Mouse (Mus musculus) heart, postnatal 10 days (tissue): Measurements from ENCODE around the gene Ccdc125. TPM values are rescaled to one million over a fixed set of nuclear protein-coding genes. Genes with fewer than 3 reads are reported as not detected.

Source experiments
- DNase-seq, 2 experiments: peaks; one replicate each; pipeline ENCODE4 v3.0.0; 2021
- intact Hi-C: fragments of 180-260 bp; cut with DNase I; formaldehyde crosslinking; loops from one replicate; pipeline ENCODE4 v1.15.1; 2025
- total RNA-seq, 2 experiments: library from RNA; stranded (reverse); gene quantifications; 2 replicates each; pipeline ENCODE4 v1.2.3; 2021

Ccdc125 gene
- total RNA-seq, result 1 to 10 TPM; 1.5 to 2.0 TPM

DNA sequence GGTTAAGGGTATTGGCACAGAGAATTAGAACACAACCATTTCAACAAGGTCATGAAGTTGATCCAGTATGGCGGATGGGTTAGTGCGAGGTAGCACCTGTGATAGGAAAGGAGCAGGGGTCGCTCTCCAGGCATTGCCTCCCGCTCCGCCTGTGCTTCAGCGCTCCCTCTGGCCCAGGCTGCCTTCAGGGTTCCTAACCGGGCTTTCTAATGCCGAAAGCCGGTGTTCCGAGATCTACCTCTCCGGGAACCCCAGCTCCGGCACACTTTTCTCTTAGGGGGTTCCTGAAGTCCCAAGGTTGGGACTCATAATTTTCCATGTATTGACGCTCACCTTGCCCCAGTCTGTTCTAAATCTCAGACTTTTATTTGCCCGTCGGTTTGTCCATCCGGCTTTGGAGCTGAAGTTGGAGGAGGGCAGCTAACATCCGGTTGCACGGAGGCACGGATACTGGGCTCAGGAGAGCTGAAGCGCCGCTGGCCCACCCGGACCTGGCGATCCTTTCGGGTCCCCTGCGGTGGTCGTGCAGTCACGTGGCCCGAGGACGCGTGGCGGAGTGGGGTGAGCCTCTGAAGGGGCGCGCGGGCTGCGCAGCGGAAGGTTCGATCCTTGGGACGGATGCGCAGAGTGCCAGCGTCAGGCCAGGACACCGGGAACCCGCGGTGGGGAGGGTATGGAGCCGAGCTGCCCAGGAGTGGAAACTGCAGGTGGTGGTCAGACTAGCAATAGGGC, at the start of gene Ccdc125:
Gene Ccdc125, plus strand, starts transcription at position 427 of the 732 bp plus-strand sequence.
- peak; percentile 38 to 43 for DNase-seq
- intact Hi-C loops, result no loop called here

DNA sequence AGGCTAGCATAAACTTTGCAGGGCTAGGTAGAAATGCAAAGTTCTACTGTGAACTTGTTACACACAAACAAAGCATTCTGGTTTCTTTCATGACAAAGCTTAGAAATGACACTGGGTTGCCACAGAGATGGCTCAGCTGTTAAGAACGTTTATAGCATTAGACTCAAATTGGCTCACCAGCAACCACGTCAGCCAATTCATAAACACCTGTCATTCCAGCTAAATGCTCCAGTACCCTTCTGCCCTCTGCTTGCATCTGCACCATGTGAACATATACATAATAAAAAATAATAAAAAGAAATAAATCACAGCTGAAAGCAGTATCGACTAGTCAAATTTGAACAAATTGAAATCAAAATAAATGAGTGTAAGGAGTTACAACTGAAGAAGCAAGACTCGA, 47.3 kb upstream of the Ccdc125 start:
- no peak for DNase-seq
- intact Hi-C loops, result no loop called here

DNA sequence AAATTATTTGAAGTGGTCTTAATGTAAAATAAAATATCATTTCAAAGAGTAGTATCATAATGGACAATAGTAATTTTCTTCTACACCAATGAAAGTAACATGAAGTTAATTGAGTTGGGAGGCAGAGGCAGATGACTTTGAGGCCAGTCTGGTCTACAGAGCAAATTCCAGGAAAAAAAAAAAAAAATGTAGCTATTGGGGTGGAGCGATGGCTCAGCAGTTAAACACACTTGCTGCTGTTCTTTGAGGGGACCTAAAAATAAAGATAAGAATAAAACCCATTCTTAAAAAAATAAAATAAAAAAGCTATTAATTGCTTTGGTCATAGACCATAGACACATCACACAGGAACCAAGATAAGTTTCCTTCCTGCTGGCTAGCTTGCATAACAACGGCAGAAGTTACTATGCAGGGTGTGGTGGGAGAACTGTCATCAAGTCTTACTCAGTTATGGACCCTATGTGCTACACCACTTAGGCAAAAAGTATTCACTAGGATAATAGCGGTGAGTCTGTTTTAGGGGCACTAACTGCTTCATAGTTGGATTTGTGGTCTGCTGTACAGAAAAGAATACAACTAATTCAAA, 35.3 kb upstream of the Ccdc125 start:
- DNase-seq, result no peak
- intact Hi-C loops, result loop anchor here (5.0 kb wide), 1 partner anchor 152 kb away; no protein-coding TSS in a partner anchor

DNA sequence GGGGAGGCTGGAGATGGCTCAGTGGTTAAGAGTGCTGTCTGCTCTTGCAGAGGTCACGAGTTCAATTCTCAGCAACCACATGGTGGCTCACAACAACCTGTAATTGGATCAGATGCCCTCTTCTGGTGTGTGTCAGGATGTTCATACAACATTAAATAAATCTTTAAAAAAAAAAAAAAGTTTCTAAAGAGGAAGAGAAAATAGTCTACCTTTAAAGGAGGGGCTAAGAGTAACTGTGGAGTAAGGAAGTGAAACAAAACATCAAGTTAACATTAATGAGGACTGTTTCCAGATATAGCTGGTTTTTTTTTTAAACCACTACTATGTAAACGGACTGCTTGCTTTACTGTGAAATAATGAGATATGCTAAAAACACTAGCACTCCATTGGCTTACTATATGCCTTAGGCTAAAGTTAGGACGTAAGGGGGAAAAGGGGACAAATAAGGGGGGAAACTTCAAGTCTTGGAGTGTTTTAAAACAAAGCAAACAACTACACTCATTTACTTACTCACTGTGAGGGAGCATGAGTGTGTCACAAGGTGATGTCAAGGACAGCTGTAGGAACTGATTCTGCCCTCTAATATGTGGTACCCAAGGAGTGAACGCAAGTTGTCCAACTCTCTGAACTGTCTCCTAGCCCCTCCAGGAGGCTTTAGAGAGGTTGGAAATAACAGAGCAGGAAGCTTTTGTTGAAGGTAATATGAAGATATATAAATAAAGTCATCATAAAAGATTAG, 26.9 kb upstream of the Ccdc125 start:
- DNase-seq, result no peak
- intact Hi-C loops, result no loop called here

DNA sequence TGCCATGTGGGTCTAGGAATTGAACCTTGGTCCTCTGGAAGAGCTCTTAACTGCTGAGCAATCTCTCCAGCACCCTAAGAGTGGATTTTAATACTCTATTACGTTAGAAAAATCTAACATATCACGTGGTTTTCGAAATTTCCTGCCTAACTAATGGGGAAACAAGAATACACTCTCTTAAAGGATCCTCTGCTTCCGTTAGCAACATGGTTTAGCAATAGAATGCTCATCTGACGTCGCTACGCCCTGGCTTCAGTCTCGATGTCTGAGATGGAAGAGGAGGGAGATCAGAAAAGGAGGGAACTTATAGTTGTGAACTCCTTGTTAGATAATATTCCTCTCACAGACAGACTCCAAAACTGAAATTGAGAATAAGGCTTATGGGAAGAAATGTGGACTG, 21.3 kb upstream of the Ccdc125 start:
- intact Hi-C loops, result no loop called here
- DNase-seq, result no peak

DNA sequence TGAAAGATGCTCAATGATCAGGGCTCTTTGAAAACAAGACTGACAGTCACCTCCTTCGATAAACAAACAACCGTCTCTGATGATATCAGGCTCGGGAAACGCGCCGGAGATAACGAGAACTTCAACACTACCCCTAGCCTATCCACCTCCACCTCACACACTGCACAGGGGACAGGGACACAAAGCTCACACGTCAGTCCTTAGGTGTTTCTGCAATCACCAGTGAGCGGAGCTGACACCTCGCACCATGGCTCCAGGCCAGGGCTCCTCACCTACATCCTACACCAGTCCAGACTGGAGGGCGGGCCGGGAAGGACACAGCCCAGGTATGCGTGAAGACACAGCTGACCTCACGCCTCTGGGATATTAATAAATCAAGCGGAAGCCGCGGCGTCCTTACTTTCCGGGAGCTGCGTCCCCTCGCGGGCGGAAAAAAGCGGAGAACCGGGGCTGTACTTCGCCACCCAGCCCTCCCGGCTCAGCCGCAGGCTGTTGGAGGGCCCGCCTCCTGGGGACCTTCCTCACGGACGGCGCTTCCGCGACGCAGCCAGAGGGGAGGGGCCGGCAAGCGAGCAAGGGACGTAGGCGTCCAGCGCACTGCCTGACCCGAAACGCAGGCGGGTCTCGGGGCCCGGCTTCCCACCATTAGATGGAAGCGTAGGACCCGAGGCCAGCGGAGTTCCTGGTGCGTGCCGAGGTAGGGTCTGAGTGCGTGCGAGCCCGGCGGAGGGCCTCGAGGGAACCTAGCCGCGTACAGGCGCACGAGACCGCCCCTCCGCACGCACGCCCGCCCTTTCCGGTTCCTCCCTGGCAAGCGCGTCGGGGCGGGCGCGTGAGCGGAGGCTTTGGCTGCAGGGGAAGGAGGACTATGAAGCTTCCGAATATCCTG, 18.7 kb upstream of the Ccdc125 start, which contains the start of the genes Ak6 and Rad17:
Gene Ak6, plus strand, starts transcription at position 430 of the 889 bp plus-strand sequence.
Gene Rad17, minus strand, starts transcription at position 502 of the 889 bp plus-strand sequence.
- DNase-seq, result peak; percentile 96 to 97
- intact Hi-C loops, result loop anchor here (2.0 to 10.0 kb wide), 3 partner anchors 82 to 536 kb away; partner anchors contain the start of genes Cdk7 and Gtf2h2

DNA sequence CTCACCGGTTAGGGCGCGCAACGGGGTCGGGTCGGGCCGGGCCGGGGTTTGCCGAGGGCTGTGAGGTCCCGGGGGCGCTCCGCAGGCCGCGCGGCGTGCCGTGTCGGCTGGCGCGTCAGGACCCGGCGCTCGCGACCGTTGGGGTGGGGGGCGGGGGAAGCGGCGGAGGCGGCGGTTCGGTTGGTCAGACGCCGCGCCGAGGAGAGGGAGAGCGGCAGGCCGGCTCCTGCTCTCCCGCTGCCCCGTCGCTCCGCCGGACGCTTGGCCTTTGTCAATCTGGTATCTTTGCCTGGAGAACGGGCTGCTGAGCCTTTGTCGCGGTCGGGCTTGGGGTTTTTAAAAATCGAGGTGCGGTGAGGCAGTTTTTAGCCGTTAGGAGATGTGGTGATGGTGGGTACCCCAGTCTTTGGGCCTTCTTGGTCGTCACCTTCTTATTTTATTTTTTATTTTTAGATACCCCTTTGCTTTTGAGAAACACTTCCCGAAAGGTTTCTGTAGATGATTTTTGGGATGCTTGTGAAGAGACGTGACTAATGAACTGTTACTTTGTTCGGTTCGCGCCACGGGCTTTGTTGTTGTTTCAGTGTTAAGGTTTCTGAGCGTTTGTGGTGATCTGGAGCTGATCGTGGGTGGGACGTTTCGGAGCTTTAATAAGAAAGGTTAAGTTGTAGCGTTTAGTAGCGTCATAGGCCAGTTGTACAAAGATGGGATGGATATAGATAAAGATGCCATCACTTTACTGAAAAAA, 17.9 kb upstream of the Ccdc125 start, which contains the start of gene Taf9:
Gene Taf9, plus strand, starts transcription at position 141 of the 748 bp plus-strand sequence.
- intact Hi-C loops, result loop anchor here (2.0 to 10.0 kb wide), 3 partner anchors 81 to 537 kb away; partner anchors contain the start of genes Cdk7 and Gtf2h2
- DNase-seq, result no peak

DNA sequence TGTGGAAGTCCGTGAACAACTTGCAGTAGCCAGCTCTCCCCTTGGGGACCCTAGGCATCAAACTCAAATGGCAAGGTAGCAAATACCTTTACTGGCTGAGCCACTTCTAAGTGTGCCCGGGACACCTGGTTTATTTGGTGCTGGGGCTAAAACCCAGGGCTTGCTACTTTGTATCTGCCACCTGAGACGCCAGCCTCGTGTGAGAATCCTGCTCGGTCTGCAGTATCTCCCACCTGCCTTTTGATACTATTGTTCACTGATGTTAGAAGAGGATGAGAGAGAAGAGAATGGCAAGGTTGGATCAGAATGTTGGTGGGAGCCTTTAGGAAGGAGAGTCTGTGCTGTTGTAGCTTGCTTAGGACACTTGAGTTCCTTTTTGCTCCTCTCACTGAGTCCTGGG, 11.4 kb upstream of the Ccdc125 start:
- DNase-seq, result no peak
- intact Hi-C loops, result loop anchor here (10.0 kb wide), 1 partner anchor 543 kb away; no protein-coding TSS in a partner anchor

DNA sequence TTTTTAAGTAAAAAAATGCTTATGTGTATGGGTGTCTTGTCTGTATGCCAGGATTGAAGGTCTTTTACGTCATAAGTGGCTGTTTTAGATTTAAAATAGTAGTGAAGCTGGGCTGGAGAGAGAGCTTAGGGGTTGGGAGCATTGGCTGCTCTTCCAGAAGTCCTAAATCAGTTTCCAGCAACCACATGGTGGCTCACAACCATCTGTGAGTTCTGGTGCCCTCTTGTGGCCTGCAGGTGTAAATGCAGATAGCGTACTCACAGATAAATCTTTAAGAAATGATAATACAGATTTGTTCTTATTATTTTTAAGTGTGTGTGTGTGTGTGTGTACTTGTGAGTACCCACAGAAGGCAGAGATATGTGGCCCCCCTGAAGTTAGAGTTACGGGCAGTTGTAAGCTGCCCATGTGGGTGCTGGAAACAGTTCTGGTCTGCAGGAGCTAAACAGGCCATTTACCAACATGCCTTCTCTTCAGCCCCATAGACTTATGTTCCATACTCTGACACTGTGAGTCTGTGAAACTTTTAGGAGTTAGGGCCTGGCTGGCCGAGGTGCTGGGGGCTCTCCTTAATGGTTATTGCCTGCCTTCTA, 9.6 kb upstream of the Ccdc125 start:
- intact Hi-C loops, result loop anchor here (10.0 kb wide), 1 partner anchor 545 kb away; no protein-coding TSS in a partner anchor
- peak; percentile 48 to 78 for DNase-seq

DNA sequence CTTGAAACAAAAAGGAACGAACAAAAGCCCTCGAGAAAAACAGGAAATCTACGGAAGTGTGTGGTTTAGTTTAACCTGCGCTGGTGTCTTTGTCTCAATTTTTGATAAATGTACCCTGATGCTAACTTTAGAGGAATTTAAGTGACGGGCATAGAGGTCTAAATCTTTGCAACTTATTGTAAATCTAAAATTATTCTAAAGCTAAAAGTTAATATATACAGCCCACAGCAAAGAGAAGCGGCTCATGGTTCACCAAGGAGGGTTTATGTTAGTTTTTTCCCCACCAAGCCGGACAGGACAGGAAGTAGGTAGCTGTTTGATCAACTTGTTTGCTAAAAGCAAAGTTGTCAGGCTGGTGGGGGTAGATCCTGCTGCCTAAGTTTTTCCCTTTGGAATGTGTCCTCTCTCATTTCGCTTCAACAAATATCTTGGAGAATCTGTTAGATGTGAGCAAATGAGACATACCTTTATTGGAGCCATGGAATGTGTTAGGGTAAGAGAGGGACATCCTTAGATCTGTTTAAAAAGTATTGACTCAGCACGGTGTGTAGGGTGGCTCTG, 744 bp downstream of the Ccdc125 start:
- intact Hi-C loops, result no loop called here
- DNase-seq, result no peak

DNA sequence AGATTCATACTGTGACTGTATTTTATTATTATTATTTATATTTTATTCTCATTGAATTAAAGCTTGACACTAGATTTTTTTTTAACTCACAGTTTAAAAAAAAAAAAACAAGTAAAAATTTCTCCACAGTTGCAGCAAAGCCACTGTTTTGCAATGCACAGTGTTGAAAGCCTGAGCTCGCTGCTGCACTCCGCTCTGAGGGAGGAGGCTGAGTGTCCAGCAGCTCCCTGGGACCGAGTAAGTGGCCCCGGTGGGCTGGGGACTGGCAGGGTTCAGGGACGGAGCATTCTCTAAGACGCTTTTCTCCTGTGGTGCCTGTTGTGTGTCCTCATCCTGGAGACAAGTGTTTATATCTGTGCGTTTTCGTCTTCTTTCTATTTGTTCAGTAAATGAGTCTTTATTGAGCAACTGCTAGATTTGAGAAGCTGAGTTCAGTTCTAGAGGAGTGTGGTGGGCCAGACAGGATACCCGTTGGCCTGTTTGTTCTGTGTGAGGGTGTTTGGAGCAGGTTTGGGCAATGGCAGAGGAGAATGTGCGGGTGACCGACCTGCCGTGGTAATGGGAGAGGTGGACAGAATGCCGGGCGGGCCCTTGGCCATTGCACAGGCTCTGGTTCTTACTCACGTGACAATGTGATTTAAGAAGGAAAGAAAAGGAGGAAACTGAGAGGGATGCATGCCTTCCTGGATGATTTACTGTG, 6.6 kb downstream of the Ccdc125 start:
- intact Hi-C loops, result no loop called here
- DNase-seq, result no peak

DNA sequence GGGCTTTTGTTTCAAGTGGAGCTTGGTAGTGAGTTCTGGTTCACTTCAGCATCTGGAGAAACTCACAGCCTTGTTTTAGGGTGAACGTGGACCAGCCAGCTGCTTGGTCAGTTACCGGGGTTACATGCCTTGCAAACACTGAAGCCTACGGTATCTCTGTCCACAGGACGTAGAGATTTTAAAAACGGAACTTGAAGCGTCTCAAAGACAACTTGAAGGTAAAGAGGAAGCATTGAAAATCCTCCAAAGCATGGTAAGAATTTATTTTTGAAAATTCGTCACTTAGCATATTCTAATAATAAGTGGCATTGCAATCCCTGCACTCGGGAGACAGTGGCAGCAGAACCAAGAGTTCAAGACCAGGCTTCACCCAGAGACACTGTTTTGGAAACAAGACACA, 12.1 kb downstream of the Ccdc125 start:
- no peak for DNase-seq
- intact Hi-C loops, result no loop called here

DNA sequence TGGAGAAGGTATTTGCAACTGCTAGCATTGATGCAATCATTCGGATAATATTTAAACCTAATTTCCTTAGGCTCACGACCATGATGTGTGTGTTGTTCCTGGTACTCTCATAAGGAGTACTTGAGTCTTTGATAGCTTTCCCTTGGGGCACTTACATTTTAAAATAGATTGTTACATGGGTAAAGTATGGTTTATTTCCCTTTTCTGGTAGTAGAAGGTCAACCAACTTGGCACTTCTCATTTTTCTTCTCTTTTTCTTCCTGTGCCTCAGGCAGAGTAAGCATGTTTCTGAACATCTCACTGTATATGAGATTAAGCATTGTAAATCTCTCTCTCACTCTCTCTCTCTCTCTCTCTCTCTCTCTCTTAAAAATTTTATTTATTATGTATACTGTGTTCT, 13.3 kb downstream of the Ccdc125 start:
- intact Hi-C loops, result no loop called here
- DNase-seq, result no peak

DNA sequence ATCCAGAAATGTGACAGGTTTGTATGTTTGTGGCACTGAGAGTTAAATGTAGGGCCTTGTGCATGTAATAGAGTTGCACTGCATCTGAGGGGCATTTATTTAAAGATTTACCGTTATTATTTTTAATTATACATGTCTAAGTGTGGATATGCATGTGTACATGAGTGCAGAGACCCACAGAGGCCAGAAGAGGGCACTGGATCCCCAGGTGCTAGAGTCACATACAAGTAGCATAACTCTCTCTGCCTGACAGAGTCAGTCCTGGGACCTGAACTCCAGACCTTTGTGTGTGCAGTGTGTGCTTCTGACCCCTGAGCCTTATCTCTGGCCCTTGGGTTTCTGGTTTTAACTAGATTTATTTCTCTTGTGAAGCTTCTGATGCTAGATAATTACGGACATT, 14.8 kb downstream of the Ccdc125 start:
- no peak for DNase-seq
- intact Hi-C loops, result no loop called here

DNA sequence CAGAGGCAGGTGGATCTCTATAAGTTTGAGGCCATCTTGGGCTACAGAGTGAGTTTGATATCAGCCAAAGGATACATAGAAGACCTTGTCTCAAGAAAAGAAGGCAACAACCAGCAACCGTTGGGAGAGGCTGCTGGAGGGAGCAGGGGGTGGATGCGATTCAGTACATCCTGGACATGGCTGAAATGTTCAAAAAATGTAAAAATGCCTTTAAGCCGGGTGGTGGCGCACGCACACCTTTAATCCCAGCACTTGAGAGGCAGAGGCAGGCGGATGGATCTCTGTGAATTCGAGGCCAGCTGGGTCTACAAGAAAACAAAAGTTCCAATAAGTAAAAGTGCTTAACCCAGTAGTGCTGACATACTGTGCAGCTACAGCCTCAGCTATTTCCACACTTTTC, 18.0 kb downstream of the Ccdc125 start:
- no peak for DNase-seq
- intact Hi-C loops, result no loop called here

DNA sequence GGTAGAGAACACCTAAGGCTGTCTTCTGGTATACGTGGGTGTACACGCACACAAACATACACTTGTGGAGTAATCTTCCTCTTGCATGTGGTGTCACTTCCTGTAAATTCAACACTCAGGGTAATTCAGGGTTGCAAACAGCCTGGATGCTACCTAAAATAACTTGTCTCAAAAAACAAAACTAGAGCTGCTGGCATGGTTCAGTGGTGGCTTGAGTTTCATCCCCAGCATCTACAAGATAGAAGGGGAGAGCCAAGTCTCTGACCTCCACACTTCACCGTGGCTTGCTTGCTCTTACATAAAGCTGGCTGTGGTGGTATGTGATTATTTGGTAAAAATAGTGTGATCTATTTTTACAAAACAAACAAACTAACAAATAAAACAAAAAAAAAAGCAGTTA, 28.0 kb downstream of the Ccdc125 start:
- DNase-seq, result no peak
- intact Hi-C loops, result no loop called here

DNA sequence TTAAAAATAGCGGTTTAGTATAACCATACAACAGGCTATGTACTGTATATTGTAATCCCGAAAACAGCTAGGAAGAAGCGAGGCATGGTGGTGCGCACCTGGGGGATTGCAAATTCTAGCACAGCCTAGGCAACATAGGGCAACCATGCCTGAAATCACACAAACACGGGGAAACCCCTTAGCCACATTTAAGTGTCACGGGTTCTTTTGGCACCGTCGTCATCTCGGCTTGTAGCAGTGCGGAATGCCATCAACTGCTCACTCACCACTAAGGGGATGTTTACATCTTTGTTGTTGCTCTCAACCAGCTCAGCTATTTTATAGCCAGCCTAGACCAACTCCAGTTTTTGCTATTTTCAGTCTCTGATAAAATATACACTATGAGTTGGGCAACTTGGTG, 29.3 kb downstream of the Ccdc125 start:
- intact Hi-C loops, result no loop called here
- no peak for DNase-seq

DNA sequence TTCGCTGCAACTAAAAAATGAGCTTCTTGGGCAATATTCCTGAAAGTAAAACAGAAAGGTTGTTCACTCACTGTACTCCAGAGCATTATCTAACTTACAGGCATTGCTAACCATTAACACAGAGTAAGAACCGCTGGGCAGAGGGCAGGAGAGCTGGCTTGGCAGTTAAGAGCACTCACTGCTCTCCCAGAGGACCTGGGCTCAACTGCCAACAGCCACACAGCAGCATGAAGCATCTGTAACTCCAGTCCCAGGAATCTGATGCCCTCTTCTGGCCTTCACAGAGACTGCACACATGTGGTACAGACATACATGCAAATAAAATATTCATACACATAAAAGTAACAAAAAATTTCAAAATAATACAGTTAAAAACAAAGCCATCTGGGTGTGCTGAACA, 34.0 kb downstream of the Ccdc125 start:
- DNase-seq, result no peak
- intact Hi-C loops, result no loop called here
